In genomic region chr6:17589953-17590627, GRCm38 (mm10) we compare ENCODE assay signal across 11 mouse cellular contexts. TPM values are rescaled to one million over a fixed set of nuclear protein-coding genes. Genes with fewer than 3 reads are reported as not detected.
A peak's percentile ranks its signal among the peaks of the same experiment; 100 is the strongest.
DNase-seq lines count a peak whose midpoint lies in the region; ATAC-seq and TF ChIP-seq lines count a peak whose summit lies in the region.
"Had no signal": no experiment of that assay in that cellular context is flagged by ENCODE, and none has a peak within 500 bp of the region (broad histone marks: within the 10 kb centered on the region; RNA-seq: fewer than 3 reads in every experiment).

No protein-coding gene starts in this region.

- intact Hi-C loops in heart, postnatal 25 days (cut with DNase I): loop anchor here (1.0 to 10.0 kb wide), 4 partner anchors 127 to 565 kb away; partner anchors contain the start of gene Met

- in situ Hi-C loops in CH12.LX (cut with MboI; ENCODE audit: low pct_ligation_motif_present, low pct_unique_long_range_greater_than_20kb, low sequenced_read_pairs): loop anchor here (10.0 kb wide), 2 partner anchors 225 to 485 kb away; no protein-coding TSS in a partner anchor

- H3K4me3 ChIP-seq in hindbrain, embryonic 16.5 days (ENCODE audit: low read length): no peak overlapping the region
- H3K4me3 ChIP-seq in hindbrain, embryonic 10.5 days: no peak overlapping the region
- H3K4me3 ChIP-seq in CH12.LX (replicated peaks in 1 of 3; ENCODE audit: low read depth in 2 of 3, low read length in 2 of 3, poor library complexity in 1 of 3): no peak overlapping the region
- no peak overlapping the region for H3K4me3 ChIP-seq in forebrain, embryonic 16.5 days (replicated peaks; ENCODE audit: low read length)
- H3K4me3 ChIP-seq: heart, embryonic 10.5 days; neural tube, embryonic 12.5 days; stomach, embryonic 15.5 days had no signal

- H3K9me3 ChIP-seq in hindbrain, embryonic 16.5 days (ENCODE audit: control insufficient read depth, low read length): no peaks in the 10 kb centered on the region; the same call in 1 of the 2 replicates
- 0 out of 2 replicates have a peak, but pooled peaks cover 5% of the 10 kb centered on the region for H3K9me3 ChIP-seq in hindbrain, embryonic 10.5 days
- peaks cover 8% of the 10 kb centered on the region for H3K9me3 ChIP-seq in CH12.LX (replicated peaks; ENCODE audit: low read length)
- no peaks in the 10 kb centered on the region for H3K9me3 ChIP-seq in forebrain, embryonic 16.5 days (ENCODE audit: control insufficient read depth, low read length)
- H3K9me3 ChIP-seq: heart, embryonic 10.5 days; stomach, embryonic 15.5 days had no signal

- no peak for TF ChIP-seq EP300 in CH12.LX (IDR thresholded peaks at IDR 0.05; ENCODE audit: low read length)

- H3K36me3 ChIP-seq in hindbrain, embryonic 16.5 days (ENCODE audit: control insufficient read depth, insufficient read depth, low read length): no peaks in the 10 kb centered on the region
- H3K36me3 ChIP-seq in hindbrain, embryonic 10.5 days: no peaks in the 10 kb centered on the region
- H3K36me3 ChIP-seq in CH12.LX (replicated peaks in 1 of 2; ENCODE audit: control insufficient read depth in 1 of 2, insufficient read depth in 1 of 2, low read length in 1 of 2): no peaks in the 10 kb centered on the region
- H3K36me3 ChIP-seq in forebrain, embryonic 16.5 days (ENCODE audit: control insufficient read depth, insufficient read depth): no peaks in the 10 kb centered on the region
- H3K36me3 ChIP-seq: heart, embryonic 10.5 days; limb, embryonic 13.5 days; neural tube, embryonic 12.5 days; stomach, embryonic 15.5 days had no signal

- peak; percentile 42; the same call in 1 of the 2 replicates for ATAC-seq in hindbrain, embryonic 16.5 days
- 0 out of 2 replicates have a peak, but pooled peaks have one; percentile 12 for ATAC-seq in forebrain, embryonic 16.5 days
- ATAC-seq in megakaryocyte, adult 5-6 weeks (ENCODE audit: poor library complexity, severe bottlenecking): peak; percentile 33; the same call in 1 of the 2 replicates

- H3K27me3 ChIP-seq in hindbrain, embryonic 16.5 days (replicated peaks; ENCODE audit: control insufficient read depth, insufficient read depth, low read length): no peaks in the 10 kb centered on the region
- H3K27me3 ChIP-seq in hindbrain, embryonic 10.5 days (ENCODE audit: insufficient read depth, poor library complexity, severe bottlenecking): no peaks in the 10 kb centered on the region
- H3K27me3 ChIP-seq in CH12.LX (replicated peaks): no peaks in the 10 kb centered on the region
- no peaks in the 10 kb centered on the region for H3K27me3 ChIP-seq in forebrain, embryonic 16.5 days (replicated peaks; ENCODE audit: control insufficient read depth, insufficient read depth, low read length)
- H3K27me3 ChIP-seq: limb, embryonic 13.5 days; neural tube, embryonic 12.5 days; stomach, embryonic 15.5 days had no signal

- no peak for DNase-seq in hindbrain, embryonic 10.5 days (ENCODE audit: low spot score)
- no peak for DNase-seq in CH12.LX (ENCODE audit: extremely low read depth)
- no peak for DNase-seq in lung, postnatal 25 days (ENCODE audit: low spot score)
- no peak for DNase-seq in heart, postnatal 25 days (ENCODE audit: low spot score)

- no peak for TF ChIP-seq POLR2A in CH12.LX (IDR thresholded peaks at IDR 0.05; ENCODE audit: low read depth, low read length)

- H3K27ac ChIP-seq in hindbrain, embryonic 16.5 days (ENCODE audit: low read depth, low read length): no peak overlapping the region
- H3K27ac ChIP-seq in hindbrain, embryonic 10.5 days: no peak overlapping the region
- H3K27ac ChIP-seq in CH12.LX (ENCODE audit: insufficient read depth, low read depth): no peak overlapping the region
- no peak overlapping the region for H3K27ac ChIP-seq in forebrain, embryonic 16.5 days (ENCODE audit: low read length)
- H3K27ac ChIP-seq: heart, embryonic 10.5 days; limb, embryonic 13.5 days; neural tube, embryonic 12.5 days; stomach, embryonic 15.5 days had no signal

- dilution Hi-C loops in CH12.LX (cut with MboI; ENCODE audit: extremely low pct_ligation_motif_present, extremely low pct_unique_long_range_greater_than_20kb, low sequenced_read_pairs): no loop called here

- no peak overlapping the region for H3K9ac ChIP-seq in hindbrain, embryonic 16.5 days (ENCODE audit: low read depth, low read length)
- no peak overlapping the region for H3K9ac ChIP-seq in CH12.LX (ENCODE audit: insufficient read depth, low read depth)
- H3K9ac ChIP-seq in forebrain, embryonic 16.5 days (replicated peaks; ENCODE audit: low read depth, low read length): no peak overlapping the region
- H3K9ac ChIP-seq: neural tube, embryonic 12.5 days; stomach, embryonic 15.5 days had no signal

- 54% methylated on average over 8 of the region's 8 CpGs for WGBS in hindbrain, embryonic 16.5 days
- whole genome bisulfite sequencing in hindbrain, embryonic 10.5 days: 61% methylated on average over 8 of the region's 8 CpGs
- 59% methylated on average over 8 of the region's 8 CpGs for WGBS in forebrain, embryonic 16.5 days

- TF ChIP-seq CTCF in CH12.LX (conservative IDR thresholded peaks at IDR 0.05 in 1 of 2, IDR thresholded peaks at IDR 0.05 in 1 of 2; ENCODE audit: low read depth in 2 of 2, low read length in 2 of 2): no peak

- H3K4me1 ChIP-seq in hindbrain, embryonic 16.5 days (ENCODE audit: control insufficient read depth, insufficient read depth, low read depth, low read length): peaks cover 3% of the 10 kb centered on the region; the same call in 1 of the 2 replicates
- H3K4me1 ChIP-seq in hindbrain, embryonic 10.5 days (replicated peaks): peaks cover 6% of the 10 kb centered on the region
- no peaks in the 10 kb centered on the region for H3K4me1 ChIP-seq in CH12.LX (ENCODE audit: control insufficient read depth in 1 of 2, insufficient read depth in 2 of 2)
- 0 out of 2 replicates have a peak, but pooled peaks cover 2% of the 10 kb centered on the region for H3K4me1 ChIP-seq in forebrain, embryonic 16.5 days (replicated peaks; ENCODE audit: control insufficient read depth, insufficient read depth, low read length)
- H3K4me1 ChIP-seq: heart, embryonic 10.5 days; stomach, embryonic 15.5 days had no signal

- H3K4me2 ChIP-seq in hindbrain, embryonic 16.5 days (ENCODE audit: low read length): no peak overlapping the region
- H3K4me2 ChIP-seq in CH12.LX (ENCODE audit: insufficient read depth, low read depth, poor library complexity, severe bottlenecking): no peak overlapping the region
- no peak overlapping the region for H3K4me2 ChIP-seq in forebrain, embryonic 16.5 days (ENCODE audit: low read length)

- no peak for TF ChIP-seq RAD21 in CH12.LX (IDR thresholded peaks at IDR 0.05; ENCODE audit: low read depth, low read length)

- no peaks in the 10 kb centered on the region for H3K79me2 ChIP-seq in CH12.LX (replicated peaks; ENCODE audit: control insufficient read depth, extremely low read depth, insufficient read depth, poor library complexity, severe bottlenecking)

TF ChIP-seq in CH12.LX, 34 proteins besides CTCF, POLR2A, EP300 and RAD21:
- TF ChIP-seq ZMIZ1 (IDR thresholded peaks at IDR 0.05; ENCODE audit: low read depth, low read length) (no peak), MEF2A (IDR thresholded peaks at IDR 0.05; ENCODE audit: borderline replicate concordance, low read depth, low read length) (peak; percentile 29; the same call in 1 of the 2 replicates)

RNA-seq across cellular contexts. Expression of gene Capza2, which starts 45.9 kb away (rescaled TPM):
- 254 and 258 TPM in 2 replicates for polyA plus RNA-seq in hindbrain, embryonic 16.5 days (2015; fragmentation: Nextera tagmentation; extraction: Ambion mirVana)
- 172 and 213 TPM in 2 replicates for polyA plus RNA-seq in hindbrain, embryonic 10.5 days (2016; fragmentation: Nextera tagmentation; extraction: Ambion mirVana)
- 64.9 and 81.2 TPM in 2 replicates for total RNA-seq in CH12.LX (2012; rRNA removed)
- 277 and 305 TPM in 2 replicates for total RNA-seq in CH12.LX (2014; rRNA removed)
- polyA plus RNA-seq in CH12.LX (2012; ENCODE audit: insufficient read length, low read depth): 171 and 212 TPM in 2 replicates
- 269 and 308 TPM in 2 replicates for polyA plus RNA-seq in forebrain, embryonic 16.5 days (2015; fragmentation: Nextera tagmentation; extraction: Ambion mirVana)
- total RNA-seq in megakaryocyte, adult 5-6 weeks (2015): 490 and 593 TPM in 2 replicates
- total RNA-seq in megakaryocyte, adult 5-6 weeks (2017): 665 and 673 TPM in 2 replicates
- 100 to 1,000 TPM; 141 to 158 TPM for total RNA-seq in heart, postnatal 25 days (2021)
